Mouse (Mus musculus) left cerebral cortex, adult 2 months (tissue): ENCODE measurements around the gene Prrc2b. TPM values are rescaled to one million over a fixed set of nuclear protein-coding genes. Genes with fewer than 3 reads are reported as not detected.

Experiments
- DNase-seq, 2 experiments: peaks; one replicate each; pipeline ENCODE4 v3.0.0; 2021 to 2022; ENCODE audit warnings: low spot score in 2 of 2, mixed read lengths in 1 of 2; ENCODE audit errors: extremely low spot score in 1 of 2
- H3K27ac ChIP-seq: fragments of 200-600 bp; 2 replicates; pipeline ENCODE4 v1.8.1; 2022
- H3K4me3 ChIP-seq: fragments of 200-600 bp; 2 replicates; pipeline ENCODE4 v1.8.1; 2022
- CTCF ChIP-seq: fragments of 200-600 bp; IDR thresholded peaks from 2 replicates; pipeline ENCODE4 v1.8.1; 2022; ENCODE audit warnings: antibody characterized with exemption, mild to moderate bottlenecking, moderate library complexity
- intact Hi-C: fragments of 180-260 bp; cut with DNase I; formaldehyde crosslinking; loops from one replicate; pipeline ENCODE4 v1.15.1; 2025
- total RNA-seq, 2 experiments: library from RNA; stranded (reverse); gene quantifications; 2 replicates each; pipeline ENCODE4 v1.2.3; 2021

Prrc2b gene
- total RNA-seq, 2 experiments from 2014 or later, result 268 to 280 TPM

DNA sequence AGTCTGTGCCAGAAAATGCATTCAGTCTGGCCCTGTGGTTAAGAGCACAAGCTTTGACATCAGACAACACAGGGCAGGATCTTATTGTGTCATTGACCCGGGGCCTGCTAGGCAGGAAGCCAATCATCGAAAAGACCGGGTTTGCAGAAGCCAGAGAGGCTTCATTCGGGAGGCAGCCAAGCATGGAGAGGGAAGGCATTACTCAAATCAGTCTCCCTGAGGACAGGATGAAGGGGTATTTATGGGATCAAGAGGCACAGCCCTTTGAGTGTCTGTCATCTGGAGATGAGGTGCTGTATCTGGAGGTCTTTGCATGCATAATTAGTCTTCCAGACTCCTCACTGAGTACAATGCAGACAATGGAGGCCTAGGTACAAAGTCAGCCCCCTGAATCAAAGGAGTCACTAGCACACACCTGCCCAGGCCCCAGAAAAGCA, 10.4 kb upstream of the Prrc2b start:
- no peak for TF ChIP-seq CTCF
- no peak overlapping the region for H3K4me3 ChIP-seq
- DNase-seq, result no peak
- intact Hi-C loops, result no loop called here
- no peak overlapping the region for H3K27ac ChIP-seq

DNA sequence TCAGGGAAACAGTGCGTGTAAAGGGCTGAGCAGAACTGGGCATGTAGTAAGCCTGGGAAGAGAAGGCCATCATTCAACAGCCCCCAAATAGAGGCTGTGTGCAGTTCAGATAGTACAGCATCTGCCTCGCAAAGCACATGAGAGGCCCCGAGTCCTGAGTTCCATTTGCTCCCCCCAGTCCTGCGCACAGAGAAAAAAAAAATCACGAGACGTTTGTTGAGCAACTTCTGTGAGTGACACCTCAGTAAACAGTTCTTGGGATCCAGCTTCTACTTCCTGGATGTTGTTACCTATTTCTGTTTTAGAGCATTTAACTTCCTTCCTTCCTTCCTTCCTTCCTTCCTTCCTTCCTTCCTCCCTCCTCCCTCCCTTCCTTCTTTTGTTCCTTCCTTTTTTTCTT, 9.3 kb upstream of the Prrc2b start:
- intact Hi-C loops, result no loop called here
- Histone ChIP-seq H3K4me3 (no peak overlapping the region), H3K27ac (no peak overlapping the region)
- no peak for DNase-seq
- TF ChIP-seq CTCF, result no peak

DNA sequence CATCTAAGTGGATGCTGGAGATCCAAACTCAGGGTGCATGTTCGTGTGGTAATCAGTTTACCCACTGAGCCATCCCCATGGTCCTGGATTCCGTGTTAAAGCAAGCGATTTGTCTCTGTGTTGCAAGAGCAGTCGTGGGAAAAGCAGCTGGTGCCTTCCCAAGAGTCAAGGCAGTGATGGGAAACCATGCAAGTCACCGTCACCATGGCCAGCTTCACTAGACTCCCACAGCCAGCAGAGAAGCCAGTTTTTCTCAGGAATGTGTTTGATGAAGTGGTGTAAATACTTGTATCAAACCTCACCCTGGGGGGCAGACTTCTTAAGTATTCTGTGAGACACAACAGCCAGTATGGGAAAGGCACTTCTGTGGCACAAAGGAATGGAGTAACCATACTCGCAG, 8.5 kb upstream of the Prrc2b start:
- H3K4me3 ChIP-seq, result no peak overlapping the region
- intact Hi-C loops, result no loop called here
- TF ChIP-seq CTCF, result no peak

DNA sequence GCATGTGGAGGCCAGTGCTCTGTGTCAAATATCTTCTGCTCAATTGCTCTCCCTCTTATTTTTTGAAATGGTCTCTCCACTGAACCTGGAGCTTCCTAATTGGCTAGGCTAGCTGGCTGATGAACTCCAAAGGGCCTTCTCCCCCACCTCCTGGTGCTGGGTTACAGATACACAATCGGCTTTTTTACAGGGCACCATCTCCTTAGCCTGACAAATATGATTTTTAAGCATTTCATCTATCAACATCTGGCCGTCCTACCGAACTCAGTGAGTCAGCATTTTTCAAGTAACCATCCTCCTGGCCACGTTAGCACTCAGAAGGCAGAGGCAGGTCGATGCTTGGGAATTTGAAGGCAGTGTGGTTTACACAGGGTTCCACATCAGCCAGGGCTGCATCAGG, 6.2 kb upstream of the Prrc2b start:
- Histone ChIP-seq H3K27ac (no peak overlapping the region), H3K4me3 (no peak overlapping the region)
- intact Hi-C loops, result no loop called here
- no peak for TF ChIP-seq CTCF
- DNase-seq, result no peak

More for the DNA sequence above, 8.5 kb upstream of the Prrc2b start:
- H3K27ac ChIP-seq, result no peak overlapping the region
- no peak for DNase-seq

DNA sequence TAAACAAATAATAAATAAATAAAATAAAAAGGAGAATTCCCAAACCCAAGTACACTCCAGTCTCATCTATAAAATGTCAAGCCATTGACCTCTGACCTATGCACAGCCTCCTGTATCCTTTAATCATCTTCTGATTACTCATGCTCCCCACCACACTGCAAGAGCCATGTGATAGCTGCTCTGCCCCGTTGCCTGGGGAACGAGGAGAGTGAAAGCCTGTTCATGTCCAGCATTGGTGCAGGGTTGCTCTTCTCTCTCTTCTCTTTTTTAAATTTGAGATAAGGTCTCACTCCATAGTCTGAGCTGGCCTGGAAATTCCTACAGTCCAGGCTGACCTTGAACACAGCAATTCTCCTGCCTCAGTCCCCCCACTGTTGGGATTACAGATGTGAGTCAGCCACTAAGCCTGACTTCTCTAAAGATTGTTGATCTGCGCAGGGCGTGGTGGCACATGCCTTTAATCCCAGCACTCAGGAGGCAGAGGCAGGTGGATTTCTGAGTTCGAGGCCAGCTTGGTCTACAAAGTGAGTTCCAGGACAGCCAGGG, 4.2 kb upstream of the Prrc2b start:
- no peak overlapping the region for H3K4me3 ChIP-seq
- TF ChIP-seq CTCF, result no peak
- DNase-seq, result no peak
- no peak overlapping the region for H3K27ac ChIP-seq
- intact Hi-C loops, result no loop called here

DNA sequence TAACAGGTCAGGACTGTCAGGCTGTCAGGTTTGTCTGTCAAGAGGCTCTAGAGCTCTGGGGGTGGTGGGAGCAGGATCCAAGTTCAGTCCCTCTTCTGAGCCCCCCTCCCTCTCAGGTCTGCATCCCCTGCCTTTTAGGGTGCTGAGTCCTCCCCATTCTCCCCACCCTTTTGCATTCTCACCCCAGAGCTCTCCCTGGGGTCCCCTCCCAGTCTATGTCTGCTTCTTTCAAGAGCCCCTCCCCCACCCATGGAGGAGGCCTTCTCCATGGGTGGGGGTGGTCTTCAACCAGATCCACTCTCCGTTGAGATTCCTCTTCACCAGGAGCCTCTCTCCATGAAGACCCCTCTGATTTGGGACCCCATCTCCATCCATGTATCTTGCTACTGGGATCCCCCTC, 747 bp upstream of the Prrc2b start:
- no peak for TF ChIP-seq CTCF
- intact Hi-C loops, result loop anchor here (2.0 kb wide), 1 partner anchor 25 kb away; no protein-coding TSS in a partner anchor

DNA sequence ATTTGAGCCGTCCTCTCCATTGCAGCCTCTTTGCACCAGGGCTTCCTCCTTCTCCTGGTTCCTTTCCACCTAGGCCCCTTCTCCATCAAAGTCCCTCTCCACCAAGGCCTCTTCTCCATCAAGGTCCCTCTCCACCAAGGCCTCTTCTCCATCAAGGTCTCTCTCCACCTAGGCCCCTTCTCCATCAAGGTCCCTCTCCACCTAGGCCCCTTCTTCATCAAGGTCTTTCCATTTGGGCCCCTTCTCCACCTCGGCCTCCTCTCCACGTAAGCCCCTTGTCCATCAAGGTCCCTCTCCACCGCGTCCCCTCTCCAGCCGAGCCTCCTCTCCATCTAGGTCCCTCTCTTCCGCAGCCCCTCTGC, 339 bp upstream of the Prrc2b start:
- DNase-seq, result no peak
- Histone ChIP-seq H3K27ac (peak overlapping the region; percentile 89), H3K4me3 (peak overlapping the region; percentile 49)
- intact Hi-C loops, result loop anchor here (2.0 kb wide), 1 partner anchor 24 kb away; no protein-coding TSS in a partner anchor
- TF ChIP-seq CTCF, result no peak

More for the DNA sequence above, 747 bp upstream of the Prrc2b start:
- peak overlapping the region; percentile 49 for H3K4me3 ChIP-seq
- DNase-seq, result no peak
- H3K27ac ChIP-seq, result peak overlapping the region; percentile 89

DNA sequence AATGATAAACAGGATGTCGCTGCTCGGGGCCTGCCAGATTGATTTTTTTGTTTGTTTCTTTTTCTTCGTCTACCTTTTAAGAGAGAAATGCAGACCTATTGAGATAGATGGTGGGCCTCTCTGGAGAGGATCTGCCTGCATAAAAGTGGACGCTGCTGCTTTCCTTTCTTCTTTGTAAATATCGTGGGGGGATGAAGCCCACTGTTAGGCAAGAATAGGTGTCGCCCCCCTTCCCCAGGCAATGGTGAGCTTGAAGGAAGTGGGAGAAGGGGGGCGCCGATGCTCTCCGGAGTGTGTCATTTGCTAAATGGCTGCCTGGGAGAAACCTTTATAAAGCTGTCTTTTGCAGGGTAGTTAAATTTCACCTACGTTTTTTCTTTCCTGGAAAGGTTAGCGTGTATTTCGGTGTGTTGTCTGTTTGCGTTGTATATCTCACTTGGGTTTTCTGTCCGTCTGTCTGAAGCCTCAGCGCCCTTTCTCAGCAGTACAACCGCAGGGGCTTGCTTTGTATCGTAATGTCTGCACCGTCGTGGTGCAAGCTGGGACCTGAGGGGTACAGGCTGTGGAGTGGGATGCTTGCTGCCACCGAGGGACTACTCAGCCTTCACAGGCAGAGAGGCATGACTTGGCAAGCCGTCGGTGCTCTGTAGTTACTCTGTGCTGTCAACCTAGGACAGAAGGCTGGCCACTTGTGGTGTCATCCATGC, 931 bp downstream of the Prrc2b start:
- no peak for TF ChIP-seq CTCF
- no peak for DNase-seq
- peak overlapping the region; percentile 84 for H3K4me3 ChIP-seq
- intact Hi-C loops, result loop anchor here (1.0 to 2.0 kb wide), 2 partner anchors 23 to 35 kb away; no protein-coding TSS in a partner anchor
- peak overlapping the region; percentile 96 for H3K27ac ChIP-seq

DNA sequence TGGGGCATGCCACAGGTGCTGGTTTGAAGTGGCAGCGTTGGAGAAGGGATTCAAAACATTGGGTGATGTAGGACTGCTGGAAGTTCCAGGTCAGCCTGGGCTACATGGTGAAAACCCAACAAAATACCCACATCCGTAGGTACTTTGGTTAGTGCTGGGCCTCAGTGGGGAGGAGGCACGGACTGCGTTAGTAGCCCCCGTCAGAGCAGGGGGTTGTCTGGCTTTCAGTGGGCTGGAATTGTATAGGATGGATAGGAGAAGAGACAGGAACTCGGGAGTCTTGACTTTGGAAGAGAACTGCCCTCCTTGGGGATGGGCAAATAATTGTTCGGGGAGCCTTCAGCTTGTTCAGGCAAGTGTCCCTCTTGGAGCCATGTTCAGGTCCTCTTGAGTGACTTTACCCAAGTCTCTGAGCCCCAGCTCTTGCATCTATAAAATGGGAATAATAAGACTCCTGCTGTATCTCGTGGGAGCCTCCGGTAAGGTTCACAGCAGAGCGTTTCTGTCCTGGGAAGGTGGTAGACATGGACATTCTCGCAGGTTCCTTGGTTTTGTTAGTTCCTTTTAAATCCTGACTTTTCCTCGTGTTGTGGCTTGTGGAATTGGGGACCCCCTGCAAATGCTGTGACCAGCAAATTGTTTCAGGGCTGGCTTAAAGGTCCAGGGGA, 1.6 kb downstream of the Prrc2b start:
- intact Hi-C loops, result loop anchor here (1.0 kb wide), 1 partner anchor 35 kb away; no protein-coding TSS in a partner anchor
- H3K4me3 ChIP-seq, result peak overlapping the region; percentile 84
- DNase-seq, result no peak
- no peak for TF ChIP-seq CTCF
- H3K27ac ChIP-seq, result peak overlapping the region; percentile 96

DNA sequence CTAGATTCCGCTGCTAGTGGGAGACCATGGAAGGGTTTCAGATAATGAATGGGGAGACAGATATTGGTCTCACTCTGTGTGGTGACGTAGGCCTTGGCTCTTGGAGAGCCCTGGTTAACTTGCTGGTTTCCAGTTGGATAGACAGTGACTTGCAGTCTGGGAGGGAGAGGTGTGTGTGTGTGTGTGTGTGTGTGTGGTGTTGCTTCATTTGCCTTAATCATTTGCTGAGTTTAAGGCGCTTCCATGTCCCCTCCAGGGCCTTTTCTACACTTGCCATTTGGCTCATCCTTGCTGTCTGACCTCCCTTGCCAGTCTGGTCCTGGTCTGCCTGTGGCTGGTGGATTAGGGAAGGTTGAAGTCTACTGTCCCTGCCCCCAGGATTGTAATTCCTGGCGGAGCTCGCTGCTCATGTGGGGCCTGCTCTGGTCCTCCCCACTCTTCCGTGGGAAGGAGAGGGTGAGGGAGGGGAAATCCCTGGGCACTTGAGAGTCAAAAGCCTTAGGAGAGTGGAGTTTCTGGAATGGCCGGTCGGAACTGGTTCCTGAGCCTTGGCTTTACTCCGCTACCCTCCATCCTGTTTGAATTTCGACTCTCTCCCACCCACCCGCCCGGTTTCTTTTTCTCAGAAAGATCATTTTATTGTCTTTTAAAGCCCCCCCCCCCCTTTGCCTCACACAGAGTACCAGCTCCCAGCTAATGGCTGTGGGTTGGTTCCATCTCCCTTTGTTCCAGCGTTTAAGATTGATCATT, 2.3 kb downstream of the Prrc2b start:
- no peak for TF ChIP-seq CTCF
- H3K27ac ChIP-seq, result peak overlapping the region; percentile 96
- peak overlapping the region; percentile 84 for H3K4me3 ChIP-seq
- intact Hi-C loops, result no loop called here
- no peak for DNase-seq

DNA sequence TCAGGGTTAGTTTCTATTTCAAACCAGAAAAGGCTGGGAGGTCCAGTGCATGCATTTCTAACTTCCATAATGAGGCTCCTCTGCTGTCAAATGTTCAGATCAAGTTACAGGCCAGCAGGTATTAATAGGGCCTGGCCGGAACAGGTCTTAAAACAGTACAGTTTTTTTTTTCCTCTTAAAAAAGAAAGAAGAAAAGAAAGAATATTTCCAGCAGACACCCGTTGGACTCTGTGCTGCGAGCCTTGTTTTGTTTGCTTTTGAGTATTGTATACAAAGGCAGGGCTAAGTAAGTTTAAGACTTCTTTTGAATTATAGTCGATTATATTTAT, 2.9 kb downstream of the Prrc2b start:
- no peak for DNase-seq
- H3K4me3 ChIP-seq, result peak overlapping the region; percentile 84
- TF ChIP-seq CTCF, result no peak
- H3K27ac ChIP-seq, result peak overlapping the region; percentile 15; the same call in 1 of the 2 replicates
- intact Hi-C loops, result no loop called here
